Mouse (Mus musculus): ENCODE measurements around the gene Mef2d. TPM values are rescaled to one million over a fixed set of nuclear protein-coding genes. Genes with fewer than 3 reads are reported as not detected.
A peak's percentile ranks its signal among the peaks of the same experiment; 100 is the strongest.

The Mef2d gene
- total RNA-seq (2014; rRNA removed) (45.0 and 53.0 TPM in 2 replicates), polyA plus RNA-seq (2015; fragmentation: Nextera tagmentation; extraction: Ambion mirVana) (30.9 and 34.0 TPM in 2 replicates)

- H3K9me3 ChIP-seq (ENCODE audit: low read length), result no peaks in the 10 kb centered on the region
- H3K4me2 ChIP-seq (ENCODE audit: low read depth), result peak within 1 kb of the TSS; percentile 93
- peaks cover 35% of the 10 kb centered on the region for H3K4me1 ChIP-seq (ENCODE audit: insufficient read depth)
- peak within 1 kb of the TSS; percentile 57 for H3K4me3 ChIP-seq (ENCODE audit: low read depth, low read length)
- DNase-seq (peak; percentile 98), ATAC-seq (peak; percentile 90)
- peak within 1 kb of the TSS; percentile 72 for H3K9ac ChIP-seq
- under 1% methylated on average over 48 of the region's 52 CpGs for WGBS
- TF ChIP-seq CTCF (IDR thresholded peaks at IDR 0.05; ENCODE audit: low read depth), result peak; percentile 48
- H3K36me3 ChIP-seq (ENCODE audit: insufficient read depth), result peaks cover 4% of the 10 kb centered on the region; the same call in 1 of the 2 replicates
- peak within 1 kb of the TSS; percentile 94 for H3K27ac ChIP-seq (ENCODE audit: low read depth, low read length)
- H3K27me3 ChIP-seq (ENCODE audit: insufficient read depth, low read length), result no peaks in the 10 kb centered on the region
Measured at GRCm38 (mm10) chr3:88141787-88142523, at the start of gene Mef2d. Mef2d (plus strand) TSS chr3:88142372.

- H3K4me2 ChIP-seq (ENCODE audit: low read depth), result no peak overlapping the region
- no peak for TF ChIP-seq CTCF (IDR thresholded peaks at IDR 0.05; ENCODE audit: low read depth)
- ATAC-seq, result peak; percentile 89
- no peaks in the 10 kb centered on the region for H3K4me1 ChIP-seq (ENCODE audit: insufficient read depth)
- H3K27ac ChIP-seq (ENCODE audit: low read depth, low read length), result peak overlapping the region; percentile 66
- no peaks in the 10 kb centered on the region for H3K36me3 ChIP-seq (ENCODE audit: insufficient read depth)
- H3K9me3 ChIP-seq (ENCODE audit: low read length), result no peaks in the 10 kb centered on the region
- H3K4me3 ChIP-seq (ENCODE audit: low read depth, low read length), result no peak overlapping the region
- H3K27me3 ChIP-seq (ENCODE audit: insufficient read depth, low read length), result no peaks in the 10 kb centered on the region
- no peak overlapping the region for H3K9ac ChIP-seq
- peak; percentile 27 for DNase-seq
- 76% methylated on average over 5 of the region's 5 CpGs for WGBS
Measured at GRCm38 (mm10) chr3:88094126-88094525, 48.0 kb upstream of the Mef2d start.

- no peak for ATAC-seq
- 90% methylated on average over 6 of the region's 6 CpGs for WGBS
- H3K27ac ChIP-seq (ENCODE audit: low read depth, low read length), result no peak overlapping the region
- no peak overlapping the region for H3K4me2 ChIP-seq (ENCODE audit: low read depth)
- no peaks in the 10 kb centered on the region for H3K9me3 ChIP-seq (ENCODE audit: low read length)
- no peak overlapping the region for H3K4me3 ChIP-seq (ENCODE audit: low read depth, low read length)
- H3K36me3 ChIP-seq (ENCODE audit: insufficient read depth), result no peaks in the 10 kb centered on the region
- DNase-seq, result no peak
- H3K4me1 ChIP-seq (ENCODE audit: insufficient read depth), result no peaks in the 10 kb centered on the region
- TF ChIP-seq CTCF (IDR thresholded peaks at IDR 0.05; ENCODE audit: low read depth), result no peak
- H3K9ac ChIP-seq, result no peak overlapping the region
- H3K27me3 ChIP-seq (ENCODE audit: insufficient read depth, low read length), result no peaks in the 10 kb centered on the region
Measured at GRCm38 (mm10) chr3:88097666-88098065, 44.5 kb upstream of the Mef2d start.

- no peaks in the 10 kb centered on the region for H3K36me3 ChIP-seq (ENCODE audit: insufficient read depth)
- H3K4me2 ChIP-seq (ENCODE audit: low read depth), result no peak overlapping the region
- 54% methylated on average over 3 of the region's 3 CpGs for WGBS
- H3K4me1 ChIP-seq (ENCODE audit: insufficient read depth), result no peaks in the 10 kb centered on the region
- H3K27ac ChIP-seq (ENCODE audit: low read depth, low read length), result no peak overlapping the region
- no peak for ATAC-seq
- H3K9ac ChIP-seq, result no peak overlapping the region
- H3K27me3 ChIP-seq (ENCODE audit: insufficient read depth, low read length), result no peaks in the 10 kb centered on the region
- no peak for TF ChIP-seq CTCF (IDR thresholded peaks at IDR 0.05; ENCODE audit: low read depth)
- H3K9me3 ChIP-seq (ENCODE audit: low read length), result no peaks in the 10 kb centered on the region
- no peak overlapping the region for H3K4me3 ChIP-seq (ENCODE audit: low read depth, low read length)
- no peak for DNase-seq
Measured at GRCm38 (mm10) chr3:88100251-88100650, 41.9 kb upstream of the Mef2d start.

GRCm38 (mm10) chr3:88101736-88102135, 40.4 kb upstream of the Mef2d start:
- TF ChIP-seq CTCF (IDR thresholded peaks at IDR 0.05; ENCODE audit: low read depth), result no peak
- no peak overlapping the region for H3K9ac ChIP-seq
- H3K4me3 ChIP-seq (ENCODE audit: low read depth, low read length), result no peak overlapping the region
- H3K4me1 ChIP-seq (ENCODE audit: insufficient read depth), result no peaks in the 10 kb centered on the region
- WGBS, result 93% methylated on average over 7 of the region's 7 CpGs
- no peaks in the 10 kb centered on the region for H3K27me3 ChIP-seq (ENCODE audit: insufficient read depth, low read length)
- DNase-seq, result no peak
- no peaks in the 10 kb centered on the region for H3K9me3 ChIP-seq (ENCODE audit: low read length)
- no peak for ATAC-seq
- no peak overlapping the region for H3K27ac ChIP-seq (ENCODE audit: low read depth, low read length)
- H3K36me3 ChIP-seq (ENCODE audit: insufficient read depth), result no peaks in the 10 kb centered on the region
- H3K4me2 ChIP-seq (ENCODE audit: low read depth), result no peak overlapping the region

GRCm38 (mm10) chr3:88102196-88102595, 40.0 kb upstream of the Mef2d start:
- H3K27ac ChIP-seq (ENCODE audit: low read depth, low read length), result no peak overlapping the region
- H3K4me2 ChIP-seq (ENCODE audit: low read depth), result no peak overlapping the region
- DNase-seq (no peak), ATAC-seq (no peak)
- no peaks in the 10 kb centered on the region for H3K27me3 ChIP-seq (ENCODE audit: insufficient read depth, low read length)
- TF ChIP-seq CTCF (IDR thresholded peaks at IDR 0.05; ENCODE audit: low read depth), result no peak
- no peaks in the 10 kb centered on the region for H3K9me3 ChIP-seq (ENCODE audit: low read length)
- H3K4me3 ChIP-seq (ENCODE audit: low read depth, low read length), result no peak overlapping the region
- WGBS, result 92% methylated on average over 6 of the region's 6 CpGs
- H3K36me3 ChIP-seq (ENCODE audit: insufficient read depth), result no peaks in the 10 kb centered on the region
- H3K4me1 ChIP-seq (ENCODE audit: insufficient read depth), result no peaks in the 10 kb centered on the region
- H3K9ac ChIP-seq, result no peak overlapping the region

- Histone ChIP-seq H3K27ac (ENCODE audit: low read depth, low read length) (no peak overlapping the region), H3K27me3 (ENCODE audit: insufficient read depth, low read length) (no peaks in the 10 kb centered on the region), H3K4me3 (ENCODE audit: low read depth, low read length) (no peak overlapping the region), H3K36me3 (ENCODE audit: insufficient read depth) (no peaks in the 10 kb centered on the region), H3K9ac (no peak overlapping the region), H3K4me2 (ENCODE audit: low read depth) (no peak overlapping the region), H3K9me3 (ENCODE audit: low read length) (no peaks in the 10 kb centered on the region), H3K4me1 (ENCODE audit: insufficient read depth) (no peaks in the 10 kb centered on the region)
- WGBS, result 89% methylated on average over 6 of the region's 6 CpGs
- no peak for DNase-seq
- TF ChIP-seq CTCF (IDR thresholded peaks at IDR 0.05; ENCODE audit: low read depth), result no peak
- ATAC-seq, result no peak
Measured at GRCm38 (mm10) chr3:88102611-88103010, 39.6 kb upstream of the Mef2d start.

Data from forebrain, postnatal 0 days (tissue).